Mouse (Mus musculus) 3134 (cell line): ENCODE measurements around the gene Pank3.
"Not testable (repeated sequence)": the region's sequence is repeated elsewhere in the genome, so short reads cannot be mapped to it uniquely, and the experiment has no call there.

ENCODE experiments used
- DNase-seq: peaks from one replicate; pipeline ENCODE4 v3.0.0-alpha.2; 2011; ENCODE audit warnings: low spot score; ENCODE audit not compliant: insufficient read length; ENCODE audit errors: extremely low read depth

Gene Pank3

DNA sequence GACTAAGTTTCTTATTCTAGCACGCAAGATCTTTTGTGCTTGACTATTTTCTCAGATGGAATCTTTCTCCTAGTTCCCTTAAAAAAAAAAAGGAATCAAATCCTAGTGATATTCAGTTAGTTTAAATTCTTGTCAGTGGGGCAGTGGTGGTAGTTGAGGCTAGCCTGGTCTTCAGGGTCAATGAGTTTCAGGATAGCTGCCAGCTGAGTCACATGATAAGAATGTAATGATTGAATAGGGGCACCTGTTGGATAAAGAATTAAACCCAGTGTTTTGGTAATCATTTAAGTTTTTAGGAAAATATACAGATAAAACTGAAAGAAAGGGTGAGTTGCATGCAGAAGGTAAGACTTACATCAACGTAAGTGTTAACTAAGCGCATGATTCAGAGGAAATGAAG is 6.3 kb downstream of the Pank3 start:
- no peak for DNase-seq

DNA sequence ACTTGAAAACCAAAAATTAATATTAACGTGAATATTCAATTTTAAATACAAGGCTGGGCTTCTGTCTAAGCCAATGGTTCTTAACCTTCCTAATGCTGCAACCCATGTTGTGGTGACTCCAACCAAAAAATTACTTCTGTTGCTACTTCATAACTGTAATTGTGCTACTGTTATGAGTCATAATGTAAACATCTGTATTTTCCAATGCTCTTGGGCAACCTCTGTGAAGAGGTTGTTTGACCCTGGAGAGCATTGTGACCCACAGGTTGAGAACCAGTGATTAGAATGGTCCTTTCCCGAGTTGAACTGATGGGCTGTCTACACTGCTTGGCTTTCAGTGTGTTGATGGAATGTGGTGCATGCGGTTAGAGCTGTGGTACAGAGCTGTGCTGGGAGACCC is 7.2 kb downstream of the Pank3 start:
- DNase-seq, result no peak

GRCm38 (mm10) chr11:35780336-35780735 is 11.1 kb downstream of the Pank3 start:
- no peak for DNase-seq

- DNase-seq, result no peak
Observed at GRCm38 (mm10) chr11:35782444-35782843, 13.2 kb downstream of the Pank3 start.

- no peak for DNase-seq
Observed at GRCm38 (mm10) chr11:35783038-35783437, 13.8 kb downstream of the Pank3 start.

DNA sequence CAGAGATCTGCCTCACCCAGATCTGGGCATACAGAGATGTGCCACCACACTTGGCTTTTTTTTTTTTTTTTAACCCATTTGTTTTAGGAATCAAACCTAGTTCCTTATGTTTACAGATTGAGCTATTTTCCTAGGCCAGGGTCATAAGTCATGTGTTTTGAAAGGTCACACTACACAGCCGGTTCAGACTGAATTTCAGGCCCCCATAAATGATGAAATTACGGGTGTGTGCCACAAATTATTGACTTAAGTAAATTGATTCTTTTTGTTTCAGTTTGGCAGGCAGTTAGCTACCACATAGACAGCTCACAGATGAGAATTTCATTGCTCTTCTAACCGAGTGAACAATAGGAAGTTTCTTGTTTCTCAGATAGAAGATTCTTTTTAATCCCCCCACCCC is 14.7 kb downstream of the Pank3 start:
- DNase-seq, result no peak

GRCm38 (mm10) chr11:35784537-35784936 is 15.3 kb downstream of the Pank3 start:
- no peak for DNase-seq

DNA sequence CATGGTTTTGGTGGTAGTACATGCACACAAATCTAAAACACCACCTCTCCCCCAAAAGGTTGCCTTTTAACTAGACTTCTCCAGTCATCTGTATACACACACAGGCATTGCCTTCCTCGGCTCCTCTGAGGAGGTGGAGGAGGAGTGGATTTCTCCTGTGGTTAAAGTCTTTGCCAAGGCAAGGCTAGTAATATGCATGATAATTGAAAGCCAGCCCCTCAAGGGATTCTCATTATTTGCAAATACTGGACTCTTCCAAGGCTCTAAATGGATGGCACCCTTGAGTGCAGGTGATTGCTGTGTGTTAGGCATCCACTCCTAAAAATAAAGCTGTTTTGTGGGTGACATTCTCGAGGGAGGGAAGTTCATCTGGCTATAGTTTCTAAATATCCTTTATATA is 19.2 kb downstream of the Pank3 start:
- no peak for DNase-seq

DNA sequence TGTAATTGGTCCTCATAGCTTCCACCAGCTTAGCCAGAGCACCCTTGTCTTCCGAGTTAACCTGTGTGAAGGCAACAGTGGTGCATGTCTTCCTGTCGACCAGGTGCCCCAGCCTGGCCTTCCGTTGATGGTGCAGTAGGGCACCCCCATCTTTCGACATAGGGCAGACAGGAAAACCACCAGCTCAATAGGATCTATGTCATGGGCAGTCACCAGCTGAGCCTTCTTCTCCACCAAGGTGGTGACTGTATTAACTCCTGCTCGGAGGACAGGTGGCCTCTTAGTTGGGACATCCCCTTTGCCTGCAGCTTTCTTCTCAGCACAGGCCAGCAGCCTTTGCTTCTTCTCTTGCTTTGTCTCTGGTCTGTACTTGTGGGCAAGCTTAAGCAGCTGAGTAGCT is 23.5 kb downstream of the Pank3 start:
- DNase-seq, result not testable (repeated sequence)

- DNase-seq, result no peak
Observed at GRCm38 (mm10) chr11:35797751-35798494, 28.6 kb downstream of the Pank3 start.

DNA sequence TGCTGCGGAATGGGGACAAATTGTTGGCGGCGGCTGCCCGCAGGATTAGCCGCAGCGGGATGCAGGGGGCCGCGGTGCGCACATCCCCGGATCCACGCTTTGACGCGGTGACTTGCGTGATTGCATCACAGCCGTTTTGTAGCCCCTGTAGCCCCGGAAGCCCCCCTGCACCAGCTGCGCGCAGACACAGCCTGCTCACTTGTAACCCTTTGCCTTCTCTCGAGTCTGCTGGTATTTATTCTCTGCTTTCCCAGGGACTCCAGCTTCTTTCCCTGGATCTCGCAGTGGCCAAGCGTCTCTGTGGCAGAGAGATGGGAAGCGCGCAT is 29.2 kb downstream of the Pank3 start:
- no peak for DNase-seq

- no peak for DNase-seq
Observed at GRCm38 (mm10) chr11:35798874-35799273, 29.6 kb downstream of the Pank3 start, which contains the start of gene Fbll1. Fbll1 (minus strand) TSS chr11:35798884.

DNA sequence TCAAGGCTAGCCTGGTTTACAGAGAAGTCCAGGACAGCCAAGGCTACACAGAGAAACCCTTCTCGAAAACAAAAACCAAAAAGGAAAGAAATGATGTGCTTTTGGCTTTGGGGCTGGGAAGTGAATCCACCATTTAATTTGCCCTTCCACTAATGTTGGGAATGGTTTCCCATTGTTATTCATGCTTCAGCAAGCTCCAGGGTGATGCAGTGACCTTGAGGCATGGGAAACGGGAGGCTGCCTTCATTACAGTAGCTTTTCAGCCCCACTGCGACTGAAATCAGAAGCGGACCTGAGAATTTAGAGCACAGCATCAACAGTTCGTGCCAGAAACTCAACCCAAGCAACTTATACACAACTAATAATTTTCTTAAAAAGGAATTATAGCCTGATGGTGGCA is 32.0 kb downstream of the Pank3 start:
- DNase-seq, result no peak

DNA sequence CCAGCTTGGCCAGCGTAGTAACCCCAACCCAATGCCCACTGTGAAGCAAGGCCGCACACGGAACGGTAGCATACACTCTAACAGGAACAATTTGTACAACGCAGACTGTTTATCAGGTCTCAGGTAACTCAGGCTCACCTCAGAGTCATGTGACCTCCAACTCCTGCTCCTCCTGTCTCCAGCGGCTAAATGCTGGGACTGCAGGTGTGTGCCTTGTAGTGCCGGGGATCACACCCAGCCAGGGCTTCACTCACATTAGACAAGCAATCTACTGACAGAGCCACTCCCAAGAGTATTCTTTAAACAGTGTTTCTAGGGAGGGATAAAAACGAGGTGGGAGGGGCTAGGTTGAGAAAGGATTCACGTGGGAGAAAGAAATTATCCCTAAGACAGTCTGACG is 42.2 kb downstream of the Pank3 start:
- DNase-seq, result no peak

GRCm38 (mm10) chr11:35816316-35816715 is 47.0 kb downstream of the Pank3 start:
- DNase-seq, result no peak

GRCm38 (mm10) chr11:35827714-35828113 is 58.4 kb downstream of the Pank3 start:
- no peak for DNase-seq

DNA sequence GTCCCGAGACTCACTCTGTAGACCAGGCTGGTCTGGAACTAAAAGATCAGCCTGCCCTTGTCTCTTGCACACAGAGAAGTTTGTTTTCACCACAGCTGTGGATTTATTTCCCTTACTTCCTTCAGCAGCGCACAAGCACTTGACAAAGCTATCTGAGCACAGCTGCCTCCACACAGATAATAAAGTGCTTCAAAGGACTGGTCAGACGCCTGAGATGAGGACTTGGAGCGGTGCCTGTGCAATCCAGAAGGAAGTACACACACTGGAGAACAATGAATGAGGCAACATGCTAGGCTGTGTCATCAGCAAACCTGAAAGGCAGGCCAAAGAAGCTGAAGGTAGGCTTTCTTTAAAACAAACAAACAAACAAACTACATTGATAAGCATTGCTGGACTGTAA is 62.9 kb downstream of the Pank3 start:
- no peak for DNase-seq

GRCm38 (mm10) chr11:35833270-35833669 is 64.0 kb downstream of the Pank3 start:
- no peak for DNase-seq

DNA sequence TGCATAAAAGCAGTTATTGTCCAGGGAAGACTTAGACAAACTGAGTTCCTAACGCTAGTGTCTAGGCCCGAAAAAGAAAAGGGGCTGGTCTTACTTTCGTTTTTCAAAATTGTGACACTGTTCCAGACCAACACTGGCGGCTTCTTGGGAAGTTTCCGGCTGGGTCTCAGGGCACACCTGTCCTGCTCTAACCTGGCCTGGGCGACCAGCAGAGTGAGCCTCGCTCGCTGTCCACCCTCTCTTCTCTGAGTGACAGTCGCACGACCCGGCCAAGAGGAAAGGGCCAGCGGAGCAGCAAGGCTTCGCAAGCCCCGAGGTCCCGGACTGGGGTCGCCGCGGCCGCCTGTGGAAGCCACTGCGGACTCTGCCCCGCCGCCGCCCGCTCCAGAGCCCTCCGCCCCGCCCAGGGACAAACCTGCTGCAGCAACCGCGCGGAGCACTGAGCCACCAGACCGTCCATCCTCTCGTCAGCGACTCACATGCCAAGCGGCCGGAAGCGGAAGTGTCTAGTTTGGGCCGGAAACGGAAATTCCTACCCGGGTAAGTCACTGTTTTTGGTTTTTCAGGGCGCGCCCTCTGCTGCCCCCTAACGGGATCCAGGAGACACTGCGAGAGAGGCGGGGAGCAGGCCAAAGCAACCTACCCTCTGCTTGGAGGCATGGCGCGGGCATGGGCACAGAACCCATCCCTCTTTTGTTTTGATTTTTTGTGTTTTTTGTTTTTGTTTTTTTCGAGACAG is 64.9 kb downstream of the Pank3 start, which contains the start of gene Rars:
Gene Rars, minus strand, starts transcription at position 485 of the 739 bp plus-strand sequence.
- peak; percentile 82 for DNase-seq

GRCm38 (mm10) chr11:35837156-35838126 is 68.2 kb downstream of the Pank3 start:
- peak; percentile 58 for DNase-seq
